Mouse (Mus musculus) heart, embryonic 11.5 days (tissue): Measurements from ENCODE around the gene Gm48551. TPM values are rescaled to one million over a fixed set of nuclear protein-coding genes. Genes with fewer than 3 reads are reported as not detected.

Experiments used
- ATAC-seq: fragments of 200-750 bp; cut with Nextera tagmentation; replicated peaks from 2 replicates; pipeline ENCODE4 v1.8.0; 2017; ENCODE audit warnings: moderate library complexity; ENCODE audit not compliant: insufficient number of reproducible peaks, low FRiP score, low TSS enrichment
- H3K27ac ChIP-seq: fragments of 300-500 bp; sonication (generic); 2 replicates; pipeline ENCODE4 v1.5.1; 2014; ENCODE audit warnings: mild to moderate bottlenecking, low read depth, low read length
- H3K27me3 ChIP-seq: fragments of 300-500 bp; sonication (generic); 2 replicates; pipeline ENCODE4 v1.6.1; 2014; ENCODE audit warnings: mild to moderate bottlenecking, low read length, mixed read lengths; ENCODE audit not compliant: control insufficient read depth, insufficient read depth
- H3K36me3 ChIP-seq: fragments of 300-500 bp; sonication (generic); 2 replicates; pipeline ENCODE4 v1.6.1; 2014; ENCODE audit warnings: mild to moderate bottlenecking, low read length, moderate library complexity, mixed read lengths; ENCODE audit not compliant: control insufficient read depth, insufficient read depth
- H3K4me1 ChIP-seq: fragments of 300-500 bp; sonication (generic); 2 replicates; pipeline ENCODE4 v1.6.1; 2014; ENCODE audit warnings: low read length; ENCODE audit not compliant: control insufficient read depth, insufficient read depth
- H3K4me2 ChIP-seq: fragments of 300-500 bp; sonication (generic); 2 replicates; pipeline ENCODE4 v1.6.1; 2014; ENCODE audit warnings: mild to moderate bottlenecking, moderate library complexity
- H3K4me3 ChIP-seq: fragments of 300-500 bp; sonication (generic); 2 replicates; pipeline ENCODE4 v1.5.1; 2014; ENCODE audit warnings: low read depth, low read length
- H3K9ac ChIP-seq: fragments of 300-500 bp; sonication (generic); 2 replicates; pipeline ENCODE4 v1.6.1; 2014; ENCODE audit warnings: mild to moderate bottlenecking, low read depth, low read length, moderate library complexity
- H3K9me3 ChIP-seq: fragments of 300-500 bp; sonication (generic); replicated peaks from 2 replicates; pipeline ENCODE4 v1.6.1; 2016; ENCODE audit warnings: low read length; ENCODE audit not compliant: control insufficient read depth
- WGBS: fragments of 180-500 bp; shearing (Covaris S2); extraction: QIAGEN DNeasy Blood & Tissue Kit; methylation state at CpG from one replicate; pipeline ENCODE4 v1.1.7; 2014; ENCODE audit not compliant: insufficient replicate concordance; 5-methylcytosine and 5-hydroxymethylcytosine counted together
- polyA plus RNA-seq: library from polyadenylated mRNA; unstranded; fragments of >200 nt; fragmentation: Nextera tagmentation; extraction: Ambion mirVana; gene quantifications from 2 replicates; pipeline ENCODE4 v1.2.1, GENCODE M21; 2014

Gm48551 gene
- polyA plus RNA-seq, 1 experiment from 2014 or later, result 1.4 TPM

DNA sequence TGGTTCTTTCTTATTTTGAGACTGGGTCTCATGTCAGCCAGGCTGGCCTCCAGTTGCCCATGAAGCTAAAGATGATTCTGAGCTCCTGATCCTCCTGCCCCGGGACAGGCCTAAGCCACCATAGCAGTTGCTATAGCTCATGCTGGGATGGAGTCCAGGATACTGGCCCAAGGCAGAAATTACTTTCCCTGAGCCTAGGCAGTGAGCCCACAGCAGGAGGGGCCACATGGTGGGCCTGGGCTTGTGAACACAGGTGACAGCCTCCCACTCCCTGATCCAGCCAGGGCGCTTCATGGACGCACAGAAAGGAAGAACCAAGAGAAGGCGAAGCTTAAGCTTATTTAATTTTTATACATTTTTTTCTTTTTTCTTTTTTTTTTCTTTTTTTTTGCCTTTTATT is 11.6 kb downstream of the Gm48551 start:
- no peak for ATAC-seq
- WGBS, result 85% methylated on average over 4 of the region's 4 CpGs

DNA sequence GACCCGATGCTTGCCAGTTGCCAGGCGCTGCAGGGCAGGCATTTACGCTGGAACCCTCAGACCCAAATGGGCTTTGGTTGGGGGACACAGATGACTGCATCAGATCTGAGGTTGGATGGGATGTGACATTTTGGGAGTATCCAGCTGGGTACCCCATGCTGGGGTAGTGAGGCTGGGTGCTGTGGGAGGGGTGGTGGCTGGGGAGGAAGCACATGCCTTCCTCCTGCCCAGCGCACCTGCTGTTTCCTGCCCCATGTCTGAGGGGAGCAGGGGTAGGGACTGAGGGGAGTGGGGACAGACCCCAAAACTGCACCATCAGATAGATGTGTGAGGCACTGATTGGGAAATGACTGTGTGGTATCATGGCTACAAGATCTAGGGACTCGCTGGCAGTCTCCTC is 12.5 kb downstream of the Gm48551 start:
- Histone ChIP-seq H3K27me3 (peaks cover 9% of the 10 kb centered on the region), H3K4me2 (no peak overlapping the region), H3K36me3 (peaks cover 7% of the 10 kb centered on the region; the same call in 1 of the 2 replicates), H3K4me3 (no peak overlapping the region), H3K4me1 (peaks cover 27% of the 10 kb centered on the region), H3K9me3 (no peaks in the 10 kb centered on the region), H3K27ac (no peak overlapping the region), H3K9ac (no peak overlapping the region)
- 72% methylated on average over 5 of the region's 5 CpGs for WGBS
- ATAC-seq, result no peak

More for the DNA sequence above, 11.6 kb downstream of the Gm48551 start:
- Histone ChIP-seq H3K9ac (no peak overlapping the region), H3K4me1 (peaks cover 18% of the 10 kb centered on the region), H3K27me3 (peaks cover 9% of the 10 kb centered on the region), H3K4me2 (no peak overlapping the region), H3K36me3 (peaks cover 7% of the 10 kb centered on the region; the same call in 1 of the 2 replicates), H3K4me3 (no peak overlapping the region), H3K27ac (no peak overlapping the region), H3K9me3 (no peaks in the 10 kb centered on the region)

DNA sequence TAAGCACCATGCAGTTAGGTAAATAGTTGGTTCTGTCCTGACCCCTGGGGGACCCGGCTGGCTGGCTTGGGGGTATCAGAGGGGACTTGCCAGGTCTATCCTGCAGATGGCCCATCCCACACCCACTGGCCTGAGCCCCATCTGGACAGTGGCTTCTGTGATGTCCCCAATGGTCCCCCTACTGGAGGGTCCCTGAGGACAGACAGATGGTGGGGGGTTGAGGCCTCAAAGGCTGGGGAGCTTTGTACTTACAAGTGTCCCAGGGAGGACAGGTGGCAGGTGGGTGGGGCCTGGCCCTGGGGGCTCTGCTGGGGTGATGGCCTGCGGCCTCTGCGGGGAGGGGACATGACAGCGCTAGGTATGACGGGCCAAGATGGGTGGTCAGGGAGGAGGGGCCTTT is 15.0 kb downstream of the Gm48551 start:
- no peak for ATAC-seq
- 63% methylated on average over 5 of the region's 5 CpGs for WGBS
- Histone ChIP-seq H3K9me3 (no peaks in the 10 kb centered on the region), H3K9ac (peak overlapping the region; percentile 34; the same call in 1 of the 2 replicates), H3K4me3 (no peak overlapping the region), H3K4me2 (no peak overlapping the region), H3K27ac (no peak overlapping the region), H3K27me3 (peaks cover 16% of the 10 kb centered on the region), H3K4me1 (peaks cover 29% of the 10 kb centered on the region), H3K36me3 (peaks cover 7% of the 10 kb centered on the region; the same call in 1 of the 2 replicates)

DNA sequence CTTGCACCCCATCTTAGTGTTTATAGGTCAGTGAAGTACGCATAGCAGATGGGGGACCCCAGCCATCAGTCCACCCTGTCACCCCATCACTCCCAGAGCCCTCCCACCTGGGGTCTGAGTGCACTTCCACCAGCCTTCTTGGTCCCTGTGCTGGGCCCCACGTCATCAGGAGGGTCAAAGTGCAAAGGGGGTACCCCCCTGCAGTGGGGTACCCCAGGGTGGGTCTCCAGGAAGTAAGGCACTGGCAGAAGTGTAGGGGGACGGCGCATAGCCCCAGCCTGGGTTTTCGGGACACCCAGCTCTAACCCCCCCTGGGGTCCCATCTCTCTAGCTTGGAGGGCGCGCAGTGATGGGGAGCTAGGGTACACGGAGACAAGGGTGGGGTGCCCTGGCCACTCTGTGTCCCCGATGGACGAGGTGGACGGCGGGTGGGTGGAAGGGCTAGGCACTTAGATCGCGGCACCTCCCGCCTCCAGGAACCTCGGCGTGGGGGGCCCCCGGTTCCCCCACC is 15.6 kb downstream of the Gm48551 start:
- 75% methylated on average over 18 of the region's 18 CpGs for WGBS

DNA sequence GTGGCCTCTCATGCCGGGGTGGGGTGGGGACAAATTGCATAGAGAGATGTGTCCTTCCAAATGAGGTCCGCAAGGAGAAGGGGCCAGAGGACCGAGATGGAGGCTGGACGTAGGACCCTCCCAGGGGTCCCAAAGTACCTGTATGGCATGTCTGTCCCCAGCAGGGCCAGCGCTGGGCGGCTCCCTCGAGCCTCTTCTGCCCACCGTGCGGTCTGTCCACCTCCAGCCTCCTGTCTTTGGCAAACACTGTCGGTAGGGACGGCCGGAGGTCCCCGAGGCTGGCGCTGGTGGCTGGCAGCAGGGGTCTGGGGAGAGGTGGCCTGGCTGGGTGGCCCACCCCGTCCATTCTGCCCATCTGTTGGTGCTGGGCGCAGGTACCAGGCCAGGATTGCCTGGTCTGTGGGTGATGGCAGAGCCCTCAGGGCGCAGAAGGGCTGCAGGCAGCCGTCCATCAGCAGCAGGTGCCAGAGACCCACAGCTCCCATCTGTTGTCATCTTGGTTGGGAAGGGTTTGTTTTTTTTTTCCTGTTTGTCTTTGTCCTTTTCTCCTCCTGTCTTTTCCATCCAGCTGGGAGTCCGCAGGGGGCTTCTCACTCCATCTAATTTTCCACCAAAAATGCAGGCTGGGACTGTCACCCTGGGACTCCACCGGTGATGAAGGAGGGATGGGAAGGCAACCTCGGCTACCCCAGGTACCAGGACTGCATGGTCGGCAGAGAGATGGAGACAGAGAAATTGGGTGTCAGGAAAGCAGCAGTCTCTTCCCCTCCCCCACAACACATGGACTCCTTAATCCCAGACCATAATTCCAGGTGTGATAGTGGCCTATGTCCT is 16.3 kb downstream of the Gm48551 start:
- Histone ChIP-seq H3K4me3 (no peak overlapping the region), H3K27me3 (peaks cover 21% of the 10 kb centered on the region), H3K27ac (peak overlapping the region; percentile 88; the same call in 1 of the 2 replicates), H3K4me2 (no peak overlapping the region), H3K4me1 (peaks cover 33% of the 10 kb centered on the region), H3K9ac (no peak overlapping the region; the same call in 1 of the 2 replicates), H3K9me3 (no peaks in the 10 kb centered on the region), H3K36me3 (peaks cover 10% of the 10 kb centered on the region; the same call in 1 of the 2 replicates)
- 48% methylated on average over 22 of the region's 22 CpGs for WGBS
- no peak for ATAC-seq

More for the DNA sequence above, 15.6 kb downstream of the Gm48551 start:
- ATAC-seq, result no peak
- Histone ChIP-seq H3K27me3 (peaks cover 21% of the 10 kb centered on the region), H3K9ac (no peak overlapping the region), H3K36me3 (peaks cover 10% of the 10 kb centered on the region; the same call in 1 of the 2 replicates), H3K4me2 (peak overlapping the region; percentile 6), H3K9me3 (no peaks in the 10 kb centered on the region), H3K4me3 (no peak overlapping the region), H3K27ac (no peak overlapping the region), H3K4me1 (peaks cover 33% of the 10 kb centered on the region)

DNA sequence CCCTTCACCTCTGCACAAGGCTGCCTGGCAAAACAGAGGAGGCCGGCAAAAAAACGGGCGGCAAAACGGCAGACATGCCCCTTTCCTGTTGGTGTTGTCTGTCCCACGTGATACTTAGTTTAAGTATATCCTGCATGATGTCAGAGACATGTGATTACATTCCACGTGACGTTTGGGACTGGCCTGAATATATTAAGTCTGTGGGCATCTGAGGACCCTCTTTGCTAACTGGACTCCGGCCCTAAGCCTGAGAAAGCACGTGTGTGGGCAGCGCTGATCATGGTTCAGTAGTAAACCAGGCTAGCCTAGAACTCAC is 16.9 kb downstream of the Gm48551 start:
- Histone ChIP-seq H3K9ac (no peak overlapping the region; the same call in 1 of the 2 replicates), H3K4me1 (peaks cover 36% of the 10 kb centered on the region), H3K27me3 (peaks cover 21% of the 10 kb centered on the region), H3K36me3 (peaks cover 13% of the 10 kb centered on the region; the same call in 1 of the 2 replicates), H3K4me2 (peak overlapping the region; percentile 49; the same call in 1 of the 2 replicates), H3K27ac (peak overlapping the region; percentile 88), H3K9me3 (no peaks in the 10 kb centered on the region), H3K4me3 (no peak overlapping the region)
- ATAC-seq, result 0 out of 2 replicates have a peak, but pooled peaks have one; percentile 10
- 17% methylated on average over 10 of the region's 10 CpGs for WGBS

DNA sequence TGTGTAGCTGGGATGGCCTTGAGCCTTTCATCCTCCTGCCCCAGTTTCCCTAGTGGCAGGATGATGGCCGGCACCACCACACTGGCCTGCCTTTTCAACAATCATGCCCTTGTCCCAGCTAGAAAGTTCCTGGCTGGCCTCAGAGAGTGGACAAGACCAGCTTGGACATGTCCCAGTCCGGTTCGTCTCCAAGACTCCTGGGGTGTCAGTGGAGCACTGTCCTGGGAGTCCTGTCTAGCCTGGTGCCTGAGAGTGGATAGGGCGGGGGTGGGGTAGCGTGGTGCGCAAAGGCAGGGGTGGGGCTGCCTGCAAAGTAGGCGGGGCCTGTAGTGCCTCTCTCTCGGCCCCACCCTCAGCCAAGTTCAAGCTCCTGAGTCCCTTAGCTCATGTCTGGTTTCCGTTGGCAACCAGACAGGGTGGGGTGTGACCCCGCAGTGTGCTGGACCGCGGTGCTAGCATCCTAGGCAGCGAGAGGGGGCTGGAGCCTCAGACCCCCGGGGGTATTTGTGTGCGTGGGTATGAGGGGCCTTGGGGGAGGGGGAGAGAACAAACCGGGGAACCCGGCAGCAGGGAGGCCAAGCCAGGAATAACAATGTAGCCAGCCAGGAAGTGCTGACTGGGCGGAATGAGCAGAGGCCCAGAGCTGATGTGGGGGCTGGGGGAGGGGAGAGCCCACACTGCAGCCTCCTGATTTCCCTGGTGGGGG is 17.4 kb downstream of the Gm48551 start:
- ATAC-seq, result peak; percentile 73
- Histone ChIP-seq H3K9ac (peak overlapping the region; percentile 66), H3K9me3 (no peaks in the 10 kb centered on the region), H3K4me3 (peak overlapping the region; percentile 8; the same call in 1 of the 2 replicates), H3K4me1 (peaks cover 41% of the 10 kb centered on the region), H3K27ac (peak overlapping the region; percentile 88), H3K4me2 (peak overlapping the region; percentile 49), H3K27me3 (peaks cover 21% of the 10 kb centered on the region), H3K36me3 (peaks cover 13% of the 10 kb centered on the region; the same call in 1 of the 2 replicates)
- WGBS, result 6% methylated on average over 18 of the region's 18 CpGs

DNA sequence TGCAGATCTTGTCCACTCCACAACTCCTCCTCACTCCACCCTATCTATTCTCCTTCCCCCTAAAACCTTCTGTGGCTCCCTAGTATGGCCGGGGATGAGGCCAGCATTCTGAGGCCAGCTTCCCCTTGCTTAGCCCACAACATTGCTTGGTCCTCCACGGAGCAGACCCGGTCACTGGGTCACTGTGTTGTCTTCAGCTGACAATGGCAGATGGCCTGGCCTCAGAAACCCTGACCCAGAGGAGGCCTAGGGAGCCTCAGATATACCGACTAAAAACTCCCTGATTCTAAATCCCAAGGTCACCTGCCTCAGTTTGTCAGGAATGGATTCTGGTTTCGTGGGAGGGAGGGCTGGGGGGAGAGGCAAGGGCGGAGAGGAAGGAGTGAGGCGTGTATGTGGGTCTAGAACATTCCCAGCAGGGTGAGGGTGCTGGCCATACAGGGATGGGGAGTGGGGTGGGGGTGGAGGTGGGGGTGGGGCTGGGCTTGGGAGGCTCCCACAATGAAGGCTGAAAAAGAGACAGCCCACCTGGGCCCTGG is 18.0 kb downstream of the Gm48551 start:
- Histone ChIP-seq H3K27ac (peak overlapping the region; percentile 88), H3K27me3 (peaks cover 21% of the 10 kb centered on the region), H3K36me3 (peaks cover 13% of the 10 kb centered on the region; the same call in 1 of the 2 replicates), H3K4me2 (peak overlapping the region; percentile 49), H3K4me3 (peak overlapping the region; percentile 8; the same call in 1 of the 2 replicates), H3K9ac (peak overlapping the region; percentile 66), H3K9me3 (no peaks in the 10 kb centered on the region), H3K4me1 (peaks cover 47% of the 10 kb centered on the region)
- ATAC-seq, result peak; percentile 6; the same call in 1 of the 2 replicates
- WGBS, result 20% methylated on average over 7 of the region's 7 CpGs
